Mouse (Mus musculus) v-Abl transformed pro-B cells (cell line): ENCODE results near the gene Gm20388.

Experiments used
- in situ Hi-C, 2 experiments: fragments of 400-800 bp; cut with MboI; formaldehyde crosslinking; loops; one replicate each; pipeline ENCODE4 v1.15.1; 2025; ENCODE audit not compliant: unreplicated experiment in 2 of 2

Gm20388 gene

DNA sequence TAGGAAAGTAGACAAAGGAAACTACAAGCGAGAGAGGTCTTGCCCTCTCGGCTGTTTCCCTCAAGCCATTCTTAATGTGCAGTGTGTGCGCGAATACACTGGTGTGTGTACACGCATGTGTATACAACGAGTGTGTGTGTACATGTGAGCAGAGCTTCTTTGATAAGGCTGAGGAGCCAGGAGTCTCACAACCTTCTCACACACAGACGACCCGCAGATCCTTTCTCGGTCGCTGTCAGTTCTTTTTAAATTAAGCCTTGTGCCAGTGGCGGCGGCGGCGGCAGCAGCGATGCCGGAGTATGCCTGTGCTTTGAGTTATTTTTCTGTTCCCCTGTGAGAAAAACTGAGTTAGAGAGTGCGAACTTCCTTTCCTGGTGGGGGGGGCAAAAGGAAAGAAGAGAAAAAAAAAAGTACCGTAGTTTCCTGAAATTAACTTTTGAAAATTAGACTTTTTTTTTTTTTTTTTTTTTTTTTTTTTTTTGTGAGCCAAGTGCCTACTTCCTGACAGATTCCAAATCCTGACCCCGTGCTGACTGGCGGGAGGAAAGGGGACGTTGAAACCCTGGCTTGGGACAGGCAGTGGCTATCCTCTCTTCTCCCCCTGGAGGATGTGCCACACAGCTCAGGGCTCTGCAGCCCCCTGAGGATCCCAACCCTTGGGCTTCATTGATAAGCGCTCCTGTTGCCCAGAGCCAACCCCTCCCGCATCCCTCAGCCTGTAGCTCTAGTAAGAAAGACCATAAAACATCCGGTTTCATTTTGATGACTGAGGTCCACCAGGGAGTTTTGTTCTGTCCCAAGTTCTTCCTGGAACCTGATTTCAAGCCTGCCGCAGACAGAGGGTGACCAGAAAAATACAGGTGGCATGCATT, 1038.2 kb downstream of the Gm20388 start:
- in situ Hi-C loops = no loop called here

DNA sequence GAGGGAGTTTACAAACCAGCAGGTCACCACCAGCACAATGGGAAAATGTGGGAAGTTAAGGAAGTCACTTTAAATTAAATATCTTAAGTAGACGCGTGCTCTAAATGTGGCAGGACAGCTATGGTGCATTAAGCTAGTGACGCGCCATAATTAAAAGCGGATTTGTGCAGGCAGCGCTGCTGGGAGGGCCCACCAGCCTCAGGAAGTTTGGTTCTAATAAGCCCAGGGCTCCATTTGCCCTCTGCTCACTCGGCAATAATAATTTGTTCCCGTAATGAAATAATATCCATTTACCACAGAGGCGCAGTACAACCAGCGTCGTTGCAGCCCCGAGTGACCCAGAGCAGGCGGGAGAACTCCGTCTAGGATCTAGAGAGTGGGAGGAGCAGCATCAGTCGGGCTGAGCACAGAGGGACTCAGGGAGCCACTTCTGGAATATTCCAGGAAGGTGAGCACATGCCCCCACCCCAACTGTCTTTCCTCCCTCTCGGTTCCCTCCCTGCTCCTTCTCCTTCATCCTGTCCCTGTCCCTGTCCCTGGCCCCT, 1040.1 kb downstream of the Gm20388 start:
- in situ Hi-C loops = no loop called here

DNA sequence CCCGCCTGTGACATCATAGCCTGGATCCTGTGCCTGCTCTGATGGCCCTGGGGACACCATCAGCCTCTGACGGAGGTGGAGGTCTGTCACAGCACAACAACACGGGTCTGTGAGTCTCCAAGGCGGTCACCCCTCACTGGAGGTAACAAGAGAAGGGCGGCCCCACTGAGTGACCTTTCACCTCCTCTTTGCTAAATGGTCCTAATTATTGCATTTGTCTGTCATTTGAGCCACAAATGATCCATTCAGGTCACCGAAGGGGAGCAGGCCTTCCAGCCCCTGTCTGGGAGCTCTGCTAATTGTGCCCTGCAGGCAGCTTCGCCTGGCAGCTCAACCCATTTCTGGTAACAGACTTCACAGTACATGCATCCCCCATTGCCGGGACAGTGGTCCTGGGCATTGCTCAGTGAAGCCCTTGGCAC, 1048.8 kb downstream of the Gm20388 start:
- in situ Hi-C loops = no loop called here

DNA sequence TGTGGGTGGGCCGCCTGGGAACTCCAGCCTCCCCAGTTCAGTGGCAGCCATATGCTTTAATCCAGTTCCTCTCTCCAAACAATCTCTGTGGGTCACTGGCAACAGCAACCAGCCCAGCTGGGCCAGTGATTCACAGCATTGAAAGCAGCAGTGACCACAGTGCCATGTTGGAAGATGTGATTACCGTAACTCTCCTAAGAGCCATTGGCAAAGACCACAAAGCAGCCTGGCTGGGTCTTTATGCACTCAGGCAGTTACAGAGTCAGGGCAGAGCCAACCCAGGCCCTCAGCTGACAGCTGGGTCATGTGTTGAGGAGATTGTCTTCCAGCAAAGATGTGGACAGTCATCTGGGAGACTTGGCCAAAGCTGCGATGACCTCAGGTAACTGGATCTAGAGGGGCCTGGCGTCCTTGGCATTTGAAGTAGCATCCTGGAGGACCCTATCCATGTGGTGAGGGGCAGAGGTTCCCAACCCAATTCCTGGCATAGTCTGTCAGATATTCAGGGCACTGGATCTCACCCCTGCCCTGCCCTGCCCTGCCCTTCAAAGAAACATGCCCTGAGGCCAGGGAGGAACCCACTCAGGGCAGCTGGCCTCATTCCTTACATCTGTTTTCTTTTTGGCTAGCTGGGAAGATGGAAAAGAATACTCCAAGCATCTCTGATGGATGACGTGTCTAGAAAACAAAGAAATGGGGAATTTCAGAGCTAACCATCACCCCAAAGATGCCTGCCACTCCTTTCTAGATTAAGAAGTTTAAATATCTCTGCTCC, 1052.2 kb downstream of the Gm20388 start:
- in situ Hi-C loops = no loop called here

DNA sequence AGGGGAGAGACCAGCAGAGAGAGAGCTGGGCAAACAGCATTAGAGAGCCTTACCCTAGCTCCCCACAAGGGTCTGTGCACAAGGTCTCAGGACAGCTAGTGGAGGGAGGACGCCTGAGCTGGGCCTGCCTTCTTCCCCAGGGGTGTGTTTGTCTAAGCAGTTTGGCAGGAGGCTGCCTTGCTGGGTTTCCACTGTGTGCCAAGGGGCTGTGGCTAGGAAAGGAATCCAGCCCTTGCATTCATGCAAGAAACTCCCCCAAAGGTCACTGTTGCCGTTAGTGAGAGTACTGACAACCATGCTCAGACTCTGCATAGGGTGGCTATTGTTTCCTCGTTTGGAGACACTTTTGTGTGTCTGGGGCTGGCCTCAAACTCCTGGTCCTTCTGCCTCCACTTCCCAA, 1055.9 kb downstream of the Gm20388 start:
- in situ Hi-C loops = no loop called here

DNA sequence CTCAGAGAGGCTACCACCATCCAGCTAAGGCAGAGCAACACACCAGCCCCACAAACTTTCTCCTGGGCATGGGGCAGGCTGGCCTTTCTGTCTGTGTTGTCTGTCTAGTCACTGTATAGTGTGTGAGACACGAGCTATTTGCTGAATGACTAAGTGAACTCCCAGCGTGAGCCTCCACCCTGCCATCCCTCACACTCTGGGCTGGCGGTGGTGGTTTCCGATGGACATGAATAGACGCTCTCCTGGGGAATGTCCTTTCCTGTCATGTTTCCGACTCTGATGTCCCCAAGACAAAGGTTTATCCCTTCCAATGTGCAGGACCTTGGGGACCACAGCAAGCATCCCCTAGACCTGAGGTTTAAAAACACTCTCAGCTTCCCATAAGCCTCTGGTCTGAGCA, 1057.7 kb downstream of the Gm20388 start:
- in situ Hi-C loops = no loop called here

DNA sequence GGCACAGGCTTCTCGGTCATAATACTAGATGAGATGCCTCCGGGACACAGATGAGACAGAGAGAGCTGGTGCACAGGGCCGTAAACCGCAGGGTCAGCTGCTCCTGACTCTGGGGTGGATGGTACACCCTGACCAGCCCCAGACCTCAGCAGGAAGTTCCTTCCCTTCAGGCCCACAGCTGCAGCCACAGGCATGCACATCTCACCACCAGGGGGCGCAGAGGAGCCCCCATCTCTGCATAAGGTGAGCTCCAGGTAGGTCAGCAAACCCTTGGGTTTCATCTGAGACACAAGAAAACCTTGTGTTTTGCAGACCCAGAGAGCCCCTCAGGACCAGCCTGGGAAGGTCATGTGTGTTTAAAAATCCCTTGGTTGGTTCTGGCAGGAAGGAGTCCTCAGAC, 1059.7 kb downstream of the Gm20388 start:
- in situ Hi-C loops = no loop called here

DNA sequence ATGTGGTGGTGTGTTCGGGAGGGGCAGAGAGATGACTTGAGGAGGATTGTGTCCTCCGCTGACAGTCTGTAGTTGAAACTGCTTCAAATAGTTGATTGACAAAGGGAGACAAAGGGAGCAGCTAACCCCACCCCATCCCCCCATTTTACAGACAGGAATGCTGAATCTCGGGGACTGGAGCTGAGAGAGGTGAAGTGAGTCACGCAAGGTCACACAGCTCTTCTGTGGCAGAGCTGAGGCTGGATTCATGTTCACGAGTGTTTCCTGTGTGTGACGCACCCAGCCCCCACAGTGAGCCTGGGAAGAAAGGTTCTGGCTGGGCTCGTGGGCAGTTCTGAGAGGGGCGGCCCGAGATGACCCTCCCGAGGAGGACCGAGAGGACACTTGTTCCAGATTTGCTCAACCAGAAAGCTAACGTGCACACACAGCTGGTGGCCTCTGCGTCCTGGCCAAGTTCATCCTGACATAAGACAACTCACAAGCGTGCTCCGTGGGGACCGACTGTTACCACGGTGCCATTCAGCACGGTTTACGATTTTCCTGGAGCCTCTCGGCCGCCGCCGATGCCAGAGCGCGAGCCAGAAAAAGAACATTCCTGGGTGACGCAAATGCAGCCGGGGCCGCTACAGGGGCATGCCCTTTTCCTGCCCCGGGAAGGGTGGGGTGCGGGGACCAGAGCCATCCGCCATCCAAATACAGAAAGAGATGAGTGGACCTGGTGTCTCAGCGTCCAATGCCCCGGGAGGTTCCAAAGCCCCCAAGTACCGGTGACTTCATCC, 1061.2 kb downstream of the Gm20388 start:
- in situ Hi-C loops = no loop called here

DNA sequence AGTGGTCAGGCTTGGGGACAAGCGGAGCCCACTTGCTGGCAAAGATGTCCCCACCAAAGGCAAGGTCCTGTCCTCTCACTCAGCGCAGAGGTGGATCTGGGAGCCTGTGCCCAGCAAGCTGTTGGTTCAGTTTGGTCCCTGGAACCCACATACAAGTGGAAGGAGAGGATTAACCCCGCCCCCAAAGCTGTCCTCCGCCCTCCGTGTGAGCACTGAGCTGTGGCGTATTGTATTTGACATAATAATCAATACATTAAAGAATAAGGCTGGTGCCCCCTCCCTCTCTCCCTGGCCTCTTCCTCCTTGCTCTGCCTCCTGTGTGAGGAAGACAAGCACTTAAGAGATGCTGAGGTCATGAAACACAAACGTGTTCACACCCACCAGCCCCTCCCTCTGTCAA, 1062.4 kb downstream of the Gm20388 start:
- in situ Hi-C loops = no loop called here

DNA sequence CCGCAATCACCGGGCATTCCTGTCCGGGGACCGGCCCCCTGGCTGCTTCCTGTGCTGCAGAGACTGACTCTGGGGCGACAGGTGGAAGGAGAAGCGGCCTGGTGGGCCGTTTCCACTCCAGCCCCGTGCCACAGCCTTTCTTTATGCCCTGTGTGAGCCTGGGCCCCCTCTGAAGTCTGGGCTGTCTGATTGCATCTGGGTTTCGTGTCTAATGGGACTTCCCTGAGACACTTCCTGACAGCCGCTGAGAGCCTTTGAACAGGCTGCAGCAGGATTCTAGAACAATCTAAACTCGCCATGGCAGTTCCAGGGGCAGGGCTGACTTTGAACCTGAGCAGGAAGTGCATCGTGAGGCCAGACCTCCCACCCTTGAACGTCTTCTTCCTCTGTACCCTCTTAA, 1066.5 kb downstream of the Gm20388 start:
- in situ Hi-C loops = no loop called here

DNA sequence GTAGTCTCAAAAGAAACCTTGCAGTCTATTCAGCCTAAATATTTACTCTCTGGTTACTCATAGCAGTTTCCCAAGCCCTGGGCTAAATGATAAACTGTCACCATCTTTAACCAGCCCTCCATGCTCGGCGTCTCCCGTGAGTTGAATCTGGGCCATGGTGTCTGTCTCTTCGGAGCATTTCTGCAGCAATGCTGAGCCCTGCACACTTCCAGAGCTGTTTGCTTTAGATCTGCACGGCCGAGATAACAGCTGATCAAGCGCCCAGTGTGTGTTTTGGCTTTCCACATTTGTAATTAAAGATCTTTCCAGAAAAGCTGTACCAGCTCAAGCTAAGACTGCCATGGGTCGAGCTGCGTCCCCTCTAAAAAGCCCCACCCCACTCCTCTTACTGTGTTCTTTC, 1068.6 kb downstream of the Gm20388 start:
- in situ Hi-C loops = no loop called here

DNA sequence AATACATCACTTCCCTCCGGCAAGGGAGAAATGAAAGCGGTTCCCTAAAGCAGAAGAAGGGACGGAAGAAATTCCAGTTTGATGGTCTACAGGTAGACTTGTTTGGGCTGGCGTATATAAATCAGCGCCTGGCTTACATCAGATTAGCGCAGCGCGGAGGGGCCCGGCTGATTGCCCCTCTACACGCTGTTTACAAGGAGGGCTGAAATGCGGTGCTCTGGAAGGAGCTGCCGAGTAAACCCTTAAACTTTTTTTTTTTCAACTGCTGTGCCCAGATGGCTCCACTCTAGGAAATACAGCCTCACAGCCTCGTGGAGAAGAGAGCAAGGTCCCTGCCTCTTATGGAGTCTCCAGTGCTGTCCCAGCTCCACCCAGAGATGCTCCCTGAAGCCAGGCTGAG, 1070.3 kb downstream of the Gm20388 start:
- in situ Hi-C loops = no loop called here

DNA sequence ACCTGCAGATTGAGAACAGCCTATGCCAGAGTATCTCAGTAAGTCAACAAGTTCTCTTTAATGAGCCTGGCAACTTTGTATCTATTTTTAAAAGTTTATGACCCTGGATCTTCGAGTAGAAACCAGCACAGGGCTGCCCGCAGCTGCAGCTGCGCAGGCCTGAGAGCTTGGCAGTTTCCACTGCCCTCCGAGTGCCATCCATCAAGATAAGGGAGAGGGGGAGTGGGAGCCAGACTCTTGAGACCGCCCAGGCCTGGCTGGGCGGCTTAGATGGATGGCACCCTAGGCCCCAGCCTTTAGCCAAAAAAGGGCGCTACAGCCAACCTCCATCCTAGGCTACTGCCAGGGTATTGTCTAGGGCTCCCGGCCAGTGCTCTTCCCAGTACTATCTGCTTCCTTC, 1074.2 kb downstream of the Gm20388 start:
- in situ Hi-C loops = no loop called here

DNA sequence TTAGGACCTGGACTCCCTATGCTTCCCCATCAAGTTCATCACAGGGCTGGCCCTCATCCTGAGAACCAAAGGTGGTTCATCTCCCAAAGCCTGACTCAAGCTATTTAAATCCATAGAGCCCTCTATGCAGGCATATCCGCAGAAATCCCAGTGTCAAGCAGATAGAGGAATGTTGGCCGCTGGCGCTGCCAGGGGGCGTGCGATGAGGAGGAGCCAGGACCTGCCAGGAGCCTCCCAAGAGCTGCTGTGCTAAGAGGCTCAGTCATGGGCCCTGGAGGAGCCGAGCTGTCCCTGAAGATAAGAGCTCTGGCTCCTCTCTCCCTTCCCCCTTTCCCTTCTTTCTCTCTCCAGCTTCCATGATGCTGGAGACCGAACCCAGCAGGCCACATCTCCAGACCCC, 1075.4 kb downstream of the Gm20388 start:
- in situ Hi-C loops = no loop called here

DNA sequence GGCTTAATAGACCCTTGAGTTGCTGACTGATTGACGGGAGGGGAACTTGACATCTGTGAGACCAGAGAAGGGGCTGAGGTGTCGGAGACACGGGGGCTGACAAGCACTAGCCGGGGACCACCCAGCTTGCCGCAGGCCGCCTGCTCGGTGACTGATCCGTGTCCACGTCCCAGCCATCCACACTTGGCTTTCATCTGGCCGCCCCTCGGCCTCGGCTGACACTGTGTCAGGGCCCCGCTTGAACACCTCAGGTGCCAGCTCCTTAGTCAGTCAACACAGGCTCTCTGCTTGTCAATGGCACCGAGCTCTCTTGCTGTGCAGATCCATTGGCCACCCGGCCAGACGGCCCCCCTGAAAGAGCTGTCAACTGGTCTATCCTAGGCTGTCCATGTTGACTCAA, 1083.1 kb downstream of the Gm20388 start:
- in situ Hi-C loops = no loop called here

DNA sequence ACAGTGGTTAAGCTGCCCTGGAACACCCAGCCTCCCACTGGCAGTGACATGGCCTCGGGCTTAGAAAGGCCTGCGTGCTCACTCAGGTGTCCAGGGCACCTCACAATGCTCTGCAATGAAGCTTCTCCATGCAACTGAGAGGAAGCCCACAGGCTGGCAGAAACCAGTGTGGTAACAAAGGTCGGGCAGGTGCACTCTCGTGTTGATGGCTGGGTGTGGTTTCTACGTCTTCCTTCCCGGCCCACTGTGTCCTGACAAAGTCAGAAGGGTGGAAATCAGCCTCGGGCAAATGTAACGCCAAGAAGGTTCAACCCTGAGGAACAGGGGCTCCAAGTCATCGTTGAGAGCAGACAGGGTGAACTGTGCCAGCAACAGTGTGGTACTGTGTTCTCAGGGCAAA, 1084.8 kb downstream of the Gm20388 start:
- in situ Hi-C loops = no loop called here

DNA sequence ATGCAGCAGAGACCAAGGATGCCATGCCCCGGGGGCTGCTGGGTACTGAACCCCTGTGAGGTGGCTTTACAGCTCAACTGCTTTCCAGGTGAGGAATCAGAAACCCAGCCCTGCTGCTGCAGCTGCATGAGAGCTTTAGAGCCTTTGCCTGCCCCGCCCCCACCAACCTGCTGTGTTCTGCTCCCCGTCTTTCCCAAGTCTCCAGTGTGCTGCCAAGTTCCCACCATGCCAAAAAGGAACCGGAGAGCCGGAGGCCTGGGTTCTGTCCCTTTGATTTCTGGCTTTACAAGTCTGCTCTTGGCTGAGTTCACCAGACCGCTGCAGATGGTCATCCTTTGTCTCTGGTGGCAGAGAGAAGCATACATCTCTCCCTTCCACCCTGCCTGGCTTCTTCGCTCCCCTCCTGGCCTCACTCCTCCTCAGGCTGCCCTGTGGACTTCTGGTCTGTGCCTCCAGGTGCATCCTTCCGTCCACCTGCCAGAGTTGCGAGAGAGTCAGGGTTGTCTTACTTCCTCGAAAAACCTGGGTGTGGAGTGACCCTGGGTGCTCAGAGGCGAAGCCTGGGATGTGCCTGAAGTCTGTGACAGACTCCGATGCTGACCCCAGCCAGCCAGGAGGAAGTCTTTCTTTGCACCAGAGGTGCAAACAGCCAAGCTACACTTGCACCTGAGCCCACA, 1086.4 kb downstream of the Gm20388 start:
- in situ Hi-C loops = no loop called here

DNA sequence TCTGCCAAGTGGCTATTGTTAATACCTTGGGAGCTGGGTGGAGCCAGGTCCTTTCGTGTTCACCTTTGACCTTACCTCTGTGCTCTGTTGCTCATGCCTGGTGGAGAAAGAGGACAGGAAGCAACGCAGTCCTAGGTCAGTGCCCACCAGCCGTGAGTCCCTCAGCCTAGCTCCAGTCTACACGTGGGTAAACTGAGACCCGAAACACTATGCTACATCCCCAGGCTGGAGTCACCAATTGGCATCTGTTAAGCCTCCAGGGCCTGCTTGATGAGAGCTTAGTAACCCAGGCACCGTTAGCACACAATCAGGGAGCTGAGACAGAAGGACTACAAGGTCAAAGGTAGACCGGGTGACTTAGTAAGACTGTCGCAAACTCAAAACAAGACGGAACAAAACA, 1087.3 kb downstream of the Gm20388 start:
- in situ Hi-C loops = no loop called here

DNA sequence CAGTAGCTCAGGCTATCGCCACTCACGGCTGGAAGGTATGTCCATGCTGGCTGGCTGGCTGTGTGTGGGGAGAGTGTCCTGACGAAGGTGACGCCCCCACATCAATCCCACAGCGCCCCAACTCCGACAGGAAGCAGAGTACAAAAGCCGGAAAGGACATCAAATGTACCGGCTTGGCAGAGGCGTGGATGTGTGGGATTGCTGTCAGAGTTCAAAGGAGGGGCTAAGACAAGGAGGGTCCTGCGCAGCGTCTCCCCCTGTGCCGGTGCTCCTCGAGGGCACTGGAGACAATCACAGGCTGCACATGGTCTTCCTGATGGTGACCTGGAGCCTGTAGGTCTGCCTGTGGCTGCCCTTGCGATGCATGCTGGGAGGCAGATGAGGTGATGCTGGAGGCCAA, 1088.3 kb downstream of the Gm20388 start:
- in situ Hi-C loops = no loop called here

DNA sequence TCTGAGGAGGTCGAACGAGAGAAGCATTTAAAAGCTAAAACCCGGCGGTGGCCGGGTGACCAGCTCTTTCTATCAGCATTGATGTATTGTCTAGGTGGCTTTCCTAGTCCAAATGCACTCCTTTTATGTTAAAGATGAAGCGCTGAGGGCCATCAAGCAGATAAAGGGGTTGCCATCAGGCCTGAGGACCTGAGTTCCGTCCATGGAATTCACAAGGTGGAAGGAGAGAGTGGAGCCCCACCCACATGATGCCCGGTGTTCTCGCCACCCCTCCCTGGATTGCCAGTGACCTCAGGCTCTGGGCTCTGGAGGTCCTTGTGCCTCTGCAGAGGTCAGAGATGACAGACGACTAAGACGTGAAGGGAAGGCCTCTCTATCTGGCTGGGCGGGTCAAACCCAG, 1091.3 kb downstream of the Gm20388 start:
- in situ Hi-C loops = no loop called here
